Mouse (Mus musculus): ENCODE data around the gene Bnc1. TPM values are rescaled to one million over a fixed set of nuclear protein-coding genes. Genes with fewer than 3 reads are reported as not detected.
A peak's percentile ranks its signal among the peaks of the same experiment; 100 is the strongest.

Gene Bnc1
- polyA plus RNA-seq, 1 experiment from 2014 or later = 0.33 TPM

DNA sequence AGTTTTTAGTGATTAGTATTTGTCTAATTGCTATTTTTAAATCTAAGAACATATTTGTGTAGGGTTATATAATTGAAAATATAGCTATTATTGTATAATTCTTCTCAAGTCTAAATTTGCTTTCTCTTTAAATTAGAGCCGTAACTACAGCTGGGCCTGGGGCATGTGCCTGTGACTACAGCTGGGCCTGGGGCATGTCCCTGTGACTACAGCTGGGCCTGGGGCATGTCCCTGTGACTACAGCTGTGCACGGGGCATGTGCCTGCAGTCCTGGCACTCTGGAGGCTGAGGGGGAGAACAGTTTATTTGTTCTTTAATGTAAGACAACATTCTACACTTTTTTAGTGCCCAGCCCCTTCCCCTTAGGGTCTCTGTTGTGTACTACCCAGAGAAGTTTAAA is 12.1 kb upstream of the Bnc1 start:
- no peaks in the 10 kb centered on the region for H3K9me3 ChIP-seq
- WGBS = 75% methylated on average over 2 of the region's 2 CpGs
- ATAC-seq (ENCODE audit: low FRiP score) = no peak

GRCm38 (mm10) chr7:81999816-82000215 is 7.7 kb upstream of the Bnc1 start:
- Histone ChIP-seq H3K9me3 (no peaks in the 10 kb centered on the region), H3K27ac (no peak overlapping the region), H3K4me3 (replicated peaks) (no peak overlapping the region), H3K36me3 (replicated peaks) (no peaks in the 10 kb centered on the region), H3K9ac (no peak overlapping the region), H3K4me1 (no peaks in the 10 kb centered on the region), H3K27me3 (peaks cover 27% of the 10 kb centered on the region), H3K4me2 (no peak overlapping the region)
- no peak for ATAC-seq (ENCODE audit: low FRiP score)
- 79% methylated on average over 2 of the region's 2 CpGs for WGBS

More for the DNA sequence above, 12.1 kb upstream of the Bnc1 start:
- Histone ChIP-seq H3K4me1 (no peaks in the 10 kb centered on the region), H3K4me3 (replicated peaks) (no peak overlapping the region), H3K9ac (no peak overlapping the region), H3K4me2 (no peak overlapping the region), H3K36me3 (replicated peaks) (no peaks in the 10 kb centered on the region), H3K27me3 (peaks cover 6% of the 10 kb centered on the region), H3K27ac (no peak overlapping the region)

GRCm38 (mm10) chr7:81999372-81999771 is 7.3 kb upstream of the Bnc1 start:
- H3K27ac ChIP-seq = no peak overlapping the region
- no peak overlapping the region for H3K9ac ChIP-seq
- no peaks in the 10 kb centered on the region for H3K9me3 ChIP-seq
- peaks cover 31% of the 10 kb centered on the region for H3K27me3 ChIP-seq
- 77% methylated on average over 7 of the region's 7 CpGs for WGBS
- ATAC-seq (ENCODE audit: low FRiP score) = no peak
- H3K4me1 ChIP-seq = no peaks in the 10 kb centered on the region
- no peaks in the 10 kb centered on the region for H3K36me3 ChIP-seq (replicated peaks)
- H3K4me2 ChIP-seq = no peak overlapping the region
- no peak overlapping the region for H3K4me3 ChIP-seq (replicated peaks)

DNA sequence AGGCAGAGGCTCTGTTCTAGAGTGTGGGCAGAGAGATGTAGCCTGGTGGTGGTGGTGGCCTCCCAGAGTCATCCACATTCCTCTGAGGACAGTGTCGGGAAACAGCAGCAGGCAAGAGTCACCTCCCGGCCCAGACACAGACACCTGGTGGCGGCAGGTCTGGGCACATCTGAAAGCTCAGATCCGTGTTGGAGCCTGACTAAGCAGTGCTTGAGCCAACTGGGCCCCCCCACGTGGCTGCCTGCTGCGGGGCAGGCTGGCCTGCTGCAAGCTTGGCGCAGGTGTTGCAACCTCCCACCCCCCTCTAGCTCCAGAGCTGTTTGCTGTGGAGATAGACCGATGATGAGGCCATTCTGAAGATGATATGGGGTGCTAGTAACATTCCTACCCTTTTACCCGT is 3.9 kb upstream of the Bnc1 start:
- H3K9me3 ChIP-seq = no peaks in the 10 kb centered on the region
- no peak overlapping the region for H3K4me3 ChIP-seq (replicated peaks)
- 20% methylated on average over 9 of the region's 9 CpGs for WGBS
- H3K27ac ChIP-seq = no peak overlapping the region
- peaks cover 18% of the 10 kb centered on the region for H3K4me1 ChIP-seq
- no peak for ATAC-seq (ENCODE audit: low FRiP score)
- H3K27me3 ChIP-seq = peaks cover 63% of the 10 kb centered on the region
- H3K4me2 ChIP-seq = no peak overlapping the region
- H3K36me3 ChIP-seq (replicated peaks) = no peaks in the 10 kb centered on the region
- H3K9ac ChIP-seq = no peak overlapping the region

DNA sequence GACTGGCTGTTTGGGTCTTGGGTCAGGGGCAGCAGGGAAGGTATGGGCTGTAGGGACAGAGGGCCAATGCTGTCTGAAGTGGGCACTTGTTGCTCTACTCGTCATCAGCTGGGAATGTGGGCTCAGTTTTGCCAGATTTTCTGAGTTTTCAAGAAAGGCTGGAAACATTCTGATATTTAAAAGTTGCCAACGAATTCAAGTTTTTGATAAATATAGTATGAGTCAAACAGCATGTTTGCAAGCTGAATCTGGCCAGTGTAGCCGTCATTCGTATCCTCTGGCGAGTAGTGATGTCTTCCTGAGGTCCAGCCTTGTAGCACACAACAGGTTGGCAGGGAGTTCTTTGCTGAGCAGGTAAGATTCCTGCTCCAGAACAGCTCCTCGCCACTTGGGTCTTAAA is 3.0 kb upstream of the Bnc1 start:
- Histone ChIP-seq H3K4me3 (replicated peaks) (no peak overlapping the region), H3K9ac (no peak overlapping the region), H3K4me1 (peaks cover 19% of the 10 kb centered on the region), H3K9me3 (no peaks in the 10 kb centered on the region), H3K36me3 (replicated peaks) (no peaks in the 10 kb centered on the region), H3K27ac (no peak overlapping the region), H3K27me3 (peaks cover 69% of the 10 kb centered on the region), H3K4me2 (no peak overlapping the region)
- WGBS = 81% methylated on average over 6 of the region's 6 CpGs
- ATAC-seq (ENCODE audit: low FRiP score) = no peak

DNA sequence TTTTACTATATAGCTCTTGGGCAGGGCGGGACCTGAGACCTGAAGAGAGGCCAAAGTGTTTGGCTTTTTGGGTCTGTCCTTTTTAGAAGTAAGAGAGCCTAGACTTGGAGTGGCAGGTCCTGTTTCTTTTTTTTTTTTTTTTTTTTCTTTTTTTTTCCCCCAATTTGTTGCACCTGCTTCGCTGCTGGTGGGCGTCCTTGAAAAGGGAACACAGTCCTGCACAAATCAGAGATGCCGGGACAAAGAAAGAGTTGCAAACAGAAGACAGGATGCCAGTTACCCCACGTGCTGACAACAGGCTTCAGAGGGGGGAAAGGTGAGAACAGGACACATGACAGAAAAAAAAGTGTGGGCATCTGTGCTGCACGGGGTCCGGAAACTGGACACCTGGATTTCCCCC is 1.0 kb upstream of the Bnc1 start:
- Histone ChIP-seq H3K9me3 (no peaks in the 10 kb centered on the region), H3K4me2 (no peak overlapping the region), H3K4me1 (peaks cover 19% of the 10 kb centered on the region), H3K4me3 (replicated peaks) (peak overlapping the region; percentile 61; the same call in 1 of the 2 replicates), H3K27ac (no peak overlapping the region), H3K36me3 (replicated peaks) (no peaks in the 10 kb centered on the region), H3K27me3 (peaks cover 80% of the 10 kb centered on the region), H3K9ac (no peak overlapping the region)
- 36% methylated on average over 7 of the region's 7 CpGs for WGBS
- no peak for ATAC-seq (ENCODE audit: low FRiP score)

GRCm38 (mm10) chr7:81991611-81992061 is 456 bp downstream of the Bnc1 start:
- H3K4me2 ChIP-seq = peak overlapping the region; percentile 97
- no peak overlapping the region for H3K27ac ChIP-seq
- H3K36me3 ChIP-seq (replicated peaks) = no peaks in the 10 kb centered on the region
- ATAC-seq (ENCODE audit: low FRiP score) = no peak
- H3K4me3 ChIP-seq (replicated peaks) = peak overlapping the region; percentile 61
- H3K9me3 ChIP-seq = no peaks in the 10 kb centered on the region
- peaks cover 80% of the 10 kb centered on the region for H3K27me3 ChIP-seq
- H3K9ac ChIP-seq = peak overlapping the region; percentile 50; the same call in 1 of the 2 replicates
- under 1% methylated on average over 36 of the region's 36 CpGs for whole genome bisulfite sequencing
- peaks cover 19% of the 10 kb centered on the region for H3K4me1 ChIP-seq

DNA sequence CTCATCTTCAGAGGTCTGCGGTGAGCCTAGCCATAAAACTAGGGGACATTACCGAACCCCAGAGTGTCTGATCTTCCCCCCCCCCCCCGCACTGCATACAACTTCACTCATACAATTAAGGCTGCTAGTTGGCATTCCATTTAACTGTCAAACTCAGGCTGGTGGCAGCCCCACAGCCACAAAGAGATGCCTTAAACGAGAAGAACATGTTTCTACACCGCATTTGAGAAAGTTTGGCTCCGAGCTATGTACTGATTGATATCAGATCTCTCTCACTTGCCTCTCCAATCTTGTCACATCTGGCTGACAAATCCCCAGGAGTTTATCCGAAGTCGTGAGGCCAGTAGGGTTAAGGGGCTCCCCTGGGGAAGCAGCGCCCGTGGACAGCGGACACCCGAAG is 976 bp downstream of the Bnc1 start:
- WGBS = 2% methylated on average over 12 of the region's 12 CpGs
- Histone ChIP-seq H3K36me3 (replicated peaks) (no peaks in the 10 kb centered on the region), H3K4me3 (replicated peaks) (peak overlapping the region; percentile 61), H3K9ac (0 out of 2 replicates have a peak overlapping the region, but pooled peaks have one; percentile 50), H3K4me1 (peaks cover 19% of the 10 kb centered on the region), H3K9me3 (no peaks in the 10 kb centered on the region), H3K27ac (no peak overlapping the region), H3K4me2 (peak overlapping the region; percentile 97), H3K27me3 (peaks cover 77% of the 10 kb centered on the region)
- no peak for ATAC-seq (ENCODE audit: low FRiP score)

- Histone ChIP-seq H3K27me3 (peaks cover 11% of the 10 kb centered on the region), H3K27ac (no peak overlapping the region), H3K4me3 (replicated peaks) (no peak overlapping the region), H3K4me2 (no peak overlapping the region), H3K9ac (no peak overlapping the region), H3K36me3 (replicated peaks) (no peaks in the 10 kb centered on the region), H3K4me1 (no peaks in the 10 kb centered on the region), H3K9me3 (no peaks in the 10 kb centered on the region)
- WGBS = 87% methylated on average over 6 of the region's 6 CpGs
- ATAC-seq (ENCODE audit: low FRiP score) = no peak
Observed at GRCm38 (mm10) chr7:81983651-81984050, 8.4 kb downstream of the Bnc1 start.

DNA sequence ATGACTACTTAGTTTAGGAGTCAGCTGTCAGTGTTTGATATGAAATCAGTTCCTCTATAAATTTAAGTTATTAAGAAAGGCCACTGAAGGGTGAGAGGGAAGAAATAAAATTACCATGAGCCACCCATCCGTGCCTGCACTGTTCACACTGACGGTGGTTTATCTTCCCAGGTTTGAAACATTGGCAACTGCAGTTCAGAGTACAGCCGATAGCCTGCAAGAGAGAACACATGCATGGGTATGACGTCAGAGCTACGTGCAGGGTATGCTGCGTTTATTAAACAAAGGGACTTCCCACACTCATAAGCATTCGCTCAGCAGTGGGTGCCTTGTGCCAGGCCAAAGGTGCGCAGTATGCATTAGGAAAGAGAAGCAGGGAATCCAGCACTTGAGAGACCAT is 13.8 kb downstream of the Bnc1 start:
- H3K27ac ChIP-seq = no peak overlapping the region
- WGBS = 84% methylated on average over 8 of the region's 8 CpGs
- no peaks in the 10 kb centered on the region for H3K36me3 ChIP-seq (replicated peaks)
- no peak for ATAC-seq (ENCODE audit: low FRiP score)
- no peak overlapping the region for H3K4me3 ChIP-seq (replicated peaks)
- H3K27me3 ChIP-seq = no peaks in the 10 kb centered on the region
- H3K9me3 ChIP-seq = no peaks in the 10 kb centered on the region
- no peak overlapping the region for H3K9ac ChIP-seq
- H3K4me2 ChIP-seq = no peak overlapping the region
- H3K4me1 ChIP-seq = no peaks in the 10 kb centered on the region

DNA sequence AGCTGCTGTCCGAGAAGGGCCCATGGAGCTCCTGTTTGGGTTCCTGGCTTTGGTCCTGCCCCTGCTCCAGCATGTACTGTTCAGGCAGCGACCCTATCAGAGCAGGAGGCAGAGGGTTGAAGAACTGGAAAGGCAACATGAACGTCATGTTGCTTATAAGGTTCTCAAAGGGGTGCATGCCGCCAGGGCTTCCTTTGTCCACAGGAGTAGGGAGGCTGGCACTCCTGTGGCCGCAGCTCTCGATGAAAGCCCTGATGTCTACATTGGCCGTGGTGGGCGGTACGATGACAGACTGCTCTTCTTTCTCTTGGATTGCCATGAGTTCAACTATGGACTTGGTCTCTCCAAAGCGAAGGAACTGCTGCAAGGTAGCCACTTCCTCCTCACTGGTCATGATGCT is 17.5 kb downstream of the Bnc1 start:
- no peaks in the 10 kb centered on the region for H3K4me1 ChIP-seq
- no peak overlapping the region for H3K4me3 ChIP-seq (replicated peaks)
- H3K9ac ChIP-seq = no peak overlapping the region
- no peak overlapping the region for H3K4me2 ChIP-seq
- H3K9me3 ChIP-seq = no peaks in the 10 kb centered on the region
- no peak for ATAC-seq (ENCODE audit: low FRiP score)
- H3K27me3 ChIP-seq = no peaks in the 10 kb centered on the region
- H3K27ac ChIP-seq = no peak overlapping the region
- H3K36me3 ChIP-seq (replicated peaks) = no peaks in the 10 kb centered on the region
- WGBS = 92% methylated on average over 10 of the region's 10 CpGs

DNA sequence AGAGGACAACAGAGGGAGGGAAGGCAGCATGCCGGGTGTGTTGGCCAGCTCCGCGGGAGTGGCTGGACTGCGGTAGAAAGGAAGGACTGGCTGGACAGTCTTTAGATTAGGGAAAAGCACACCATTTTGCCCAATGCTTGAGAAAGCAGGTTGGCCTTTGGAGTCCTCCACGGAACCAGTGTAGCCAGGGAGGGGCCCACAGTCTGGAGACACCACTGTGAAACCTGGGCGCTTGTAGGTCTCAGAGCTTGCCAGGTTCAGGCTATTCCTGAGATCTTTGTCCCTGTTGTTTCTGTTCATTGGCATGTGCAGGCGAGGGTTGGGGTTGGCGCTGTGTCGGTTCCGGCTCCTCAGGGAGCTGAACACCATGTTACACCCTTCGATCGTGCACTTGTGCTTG is 18.2 kb downstream of the Bnc1 start:
- Histone ChIP-seq H3K9me3 (no peaks in the 10 kb centered on the region), H3K9ac (no peak overlapping the region), H3K27ac (no peak overlapping the region), H3K4me1 (no peaks in the 10 kb centered on the region), H3K4me2 (no peak overlapping the region), H3K27me3 (no peaks in the 10 kb centered on the region), H3K4me3 (replicated peaks) (no peak overlapping the region), H3K36me3 (replicated peaks) (no peaks in the 10 kb centered on the region)
- WGBS = 92% methylated on average over 12 of the region's 12 CpGs
- ATAC-seq (ENCODE audit: low FRiP score) = no peak

DNA sequence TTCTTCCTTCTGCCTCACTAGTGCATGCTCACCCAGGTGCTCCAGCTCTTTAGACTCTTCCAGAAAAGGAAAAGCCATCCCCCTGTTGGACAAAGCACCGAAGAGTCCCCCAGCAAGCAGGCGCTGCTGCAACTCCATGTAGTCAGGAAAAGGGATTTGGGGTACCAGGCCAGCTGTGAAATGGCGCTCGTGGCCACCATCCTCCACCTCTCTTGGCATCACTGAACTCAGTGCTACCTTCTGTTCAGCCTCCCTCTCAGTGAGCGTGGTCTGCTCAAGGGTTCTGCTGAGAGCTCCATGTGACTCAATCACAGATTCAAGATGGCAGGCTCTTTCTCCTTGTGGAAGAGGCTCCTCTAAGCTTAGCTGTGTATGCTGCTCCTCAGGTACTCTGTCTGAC is 18.8 kb downstream of the Bnc1 start:
- H3K27ac ChIP-seq = no peak overlapping the region
- WGBS = 90% methylated on average over 5 of the region's 5 CpGs
- H3K4me3 ChIP-seq (replicated peaks) = no peak overlapping the region
- no peaks in the 10 kb centered on the region for H3K9me3 ChIP-seq
- no peak overlapping the region for H3K4me2 ChIP-seq
- no peaks in the 10 kb centered on the region for H3K4me1 ChIP-seq
- H3K27me3 ChIP-seq = no peaks in the 10 kb centered on the region
- no peak for ATAC-seq (ENCODE audit: low FRiP score)
- no peak overlapping the region for H3K9ac ChIP-seq
- no peaks in the 10 kb centered on the region for H3K36me3 ChIP-seq (replicated peaks)
